Mouse (Mus musculus) hindbrain, embryonic 13.5 days (tissue): ENCODE results near the gene Cd84. TPM values are rescaled to one million over a fixed set of nuclear protein-coding genes. Genes with fewer than 3 reads are reported as not detected.
"Not testable (repeated sequence)": the region's sequence is repeated elsewhere in the genome, so short reads cannot be mapped to it uniquely, and the experiment has no call there.

ENCODE experiments used
- ATAC-seq: fragments of 200-750 bp; cut with Nextera tagmentation; 2 replicates; pipeline ENCODE4 v1.8.0; 2017; ENCODE audit warnings: moderate TSS enrichment; ENCODE audit not compliant: low FRiP score
- H3K27ac ChIP-seq: fragments of 300-500 bp; sonication (generic); 2 replicates; pipeline ENCODE4 v1.5.1; 2015; ENCODE audit warnings: inconsistent platforms, mild to moderate bottlenecking, moderate library complexity
- H3K27me3 ChIP-seq: fragments of 300-500 bp; sonication (generic); 2 replicates; pipeline ENCODE4 v1.6.1; 2015; ENCODE audit warnings: mild to moderate bottlenecking, inconsistent platforms
- H3K36me3 ChIP-seq: fragments of 300-500 bp; sonication (generic); 2 replicates; pipeline ENCODE4 v1.6.1; 2015; ENCODE audit warnings: mild to moderate bottlenecking, inconsistent platforms
- H3K4me1 ChIP-seq: fragments of 300-500 bp; sonication (generic); replicated peaks from 2 replicates; pipeline ENCODE4 v1.6.1; 2015; ENCODE audit warnings: inconsistent platforms
- H3K4me2 ChIP-seq: fragments of 300-500 bp; sonication (generic); 2 replicates; pipeline ENCODE4 v1.6.1; 2015; ENCODE audit warnings: inconsistent platforms, mild to moderate bottlenecking, moderate library complexity
- H3K4me3 ChIP-seq: fragments of 300-500 bp; sonication (generic); 2 replicates; pipeline ENCODE4 v1.5.1; 2015; ENCODE audit warnings: mild to moderate bottlenecking, inconsistent platforms
- H3K9ac ChIP-seq: fragments of 300-500 bp; sonication (generic); 2 replicates; pipeline ENCODE4 v1.6.1; 2015; ENCODE audit warnings: mild to moderate bottlenecking, inconsistent platforms
- H3K9me3 ChIP-seq: fragments of 300-500 bp; sonication (generic); 2 replicates; pipeline ENCODE4 v1.6.1; 2016; ENCODE audit warnings: inconsistent platforms
- WGBS: fragments of 180-500 bp; shearing (Covaris S2); methylation state at CpG from one replicate; pipeline ENCODE4 v1.1.7; 2015; 5-methylcytosine and 5-hydroxymethylcytosine counted together
- polyA plus RNA-seq: library from polyadenylated mRNA; unstranded; fragments of >200 nt; fragmentation: Nextera tagmentation; extraction: Ambion mirVana; gene quantifications from 2 replicates; pipeline ENCODE4 v1.2.1, GENCODE M21; 2015

Gene Cd84
- polyA plus RNA-seq, 1 experiment from 2014 or later, result 1.1 TPM

- no peaks in the 10 kb centered on the region for H3K9me3 ChIP-seq
- no peaks in the 10 kb centered on the region for H3K4me1 ChIP-seq
- H3K9ac ChIP-seq, result no peak overlapping the region
- H3K27me3 ChIP-seq, result no peaks in the 10 kb centered on the region
- H3K4me2 ChIP-seq, result no peak overlapping the region
- no peaks in the 10 kb centered on the region for H3K36me3 ChIP-seq
- no peak overlapping the region for H3K27ac ChIP-seq
- H3K4me3 ChIP-seq, result no peak overlapping the region
- no peak for ATAC-seq
- 78% methylated on average over 5 of the region's 5 CpGs for WGBS
Measured at GRCm38 (mm10) chr1:171845035-171845754, 5.7 kb downstream of the Cd84 start.

- H3K27ac ChIP-seq, result no peak overlapping the region
- H3K9me3 ChIP-seq, result no peaks in the 10 kb centered on the region
- H3K27me3 ChIP-seq, result no peaks in the 10 kb centered on the region
- no peak overlapping the region for H3K9ac ChIP-seq
- H3K4me3 ChIP-seq, result no peak overlapping the region
- no peak for ATAC-seq
- no peak overlapping the region for H3K4me2 ChIP-seq
- no peaks in the 10 kb centered on the region for H3K36me3 ChIP-seq
- H3K4me1 ChIP-seq, result no peaks in the 10 kb centered on the region
Measured at GRCm38 (mm10) chr1:171848201-171848600, 8.7 kb downstream of the Cd84 start.

- H3K9me3 ChIP-seq, result no peaks in the 10 kb centered on the region
- no peak overlapping the region for H3K4me3 ChIP-seq
- H3K9ac ChIP-seq, result no peak overlapping the region
- no peaks in the 10 kb centered on the region for H3K27me3 ChIP-seq
- H3K4me1 ChIP-seq, result no peaks in the 10 kb centered on the region
- no peak overlapping the region for H3K27ac ChIP-seq
- no peak for ATAC-seq
- no peak overlapping the region for H3K4me2 ChIP-seq
- no peaks in the 10 kb centered on the region for H3K36me3 ChIP-seq
- WGBS, result 88% methylated on average over 4 of the region's 4 CpGs
Measured at GRCm38 (mm10) chr1:171848757-171849156, 9.3 kb downstream of the Cd84 start.

GRCm38 (mm10) chr1:171849454-171849853, 10.0 kb downstream of the Cd84 start:
- H3K4me1 ChIP-seq, result no peaks in the 10 kb centered on the region
- H3K4me3 ChIP-seq, result no peak overlapping the region
- 91% methylated on average over 5 of the region's 5 CpGs for WGBS
- H3K9me3 ChIP-seq, result no peaks in the 10 kb centered on the region
- H3K27ac ChIP-seq, result no peak overlapping the region
- no peak overlapping the region for H3K9ac ChIP-seq
- ATAC-seq, result no peak
- no peaks in the 10 kb centered on the region for H3K27me3 ChIP-seq
- H3K36me3 ChIP-seq, result no peaks in the 10 kb centered on the region
- H3K4me2 ChIP-seq, result no peak overlapping the region

- no peaks in the 10 kb centered on the region for H3K27me3 ChIP-seq
- no peak overlapping the region for H3K9ac ChIP-seq
- no peak overlapping the region for H3K27ac ChIP-seq
- no peak overlapping the region for H3K4me3 ChIP-seq
- H3K9me3 ChIP-seq, result no peaks in the 10 kb centered on the region
- no peak for ATAC-seq
- H3K4me2 ChIP-seq, result no peak overlapping the region
- 94% methylated on average over 4 of the region's 4 CpGs for WGBS
- H3K36me3 ChIP-seq, result no peaks in the 10 kb centered on the region
- no peaks in the 10 kb centered on the region for H3K4me1 ChIP-seq
Measured at GRCm38 (mm10) chr1:171865467-171865866, 26.0 kb downstream of the Cd84 start.

GRCm38 (mm10) chr1:171886989-171887388, 47.5 kb downstream of the Cd84 start:
- Histone ChIP-seq H3K4me2 (no peak overlapping the region), H3K9ac (no peak overlapping the region), H3K4me1 (no peaks in the 10 kb centered on the region), H3K4me3 (no peak overlapping the region), H3K27me3 (no peaks in the 10 kb centered on the region), H3K27ac (no peak overlapping the region), H3K36me3 (no peaks in the 10 kb centered on the region), H3K9me3 (no peaks in the 10 kb centered on the region)
- WGBS, result 85% methylated on average over 1 of the region's 1 CpGs
- ATAC-seq, result no peak

- not testable (repeated sequence) for ATAC-seq, H3K4me1 ChIP-seq, H3K27ac ChIP-seq, H3K27me3 ChIP-seq, H3K36me3 ChIP-seq, H3K4me3 ChIP-seq, H3K4me2 ChIP-seq, H3K9me3 ChIP-seq, H3K9ac ChIP-seq
- 72% methylated on average over 5 of the region's 5 CpGs for WGBS
Measured at GRCm38 (mm10) chr1:171895364-171895763, 55.9 kb downstream of the Cd84 start, which contains the start of gene Gm10521. TSS of gene Gm10521 (plus strand) at chr1:171895664.

GRCm38 (mm10) chr1:171904011-171904410, 64.5 kb downstream of the Cd84 start:
- no peak for ATAC-seq
- WGBS, result 71% methylated on average over 1 of the region's 1 CpGs
- H3K4me1 ChIP-seq, result no peaks in the 10 kb centered on the region
- H3K4me2 ChIP-seq, result no peak overlapping the region
- H3K9ac ChIP-seq, result no peak overlapping the region
- peaks cover 4% of the 10 kb centered on the region; the same call in 1 of the 2 replicates for H3K9me3 ChIP-seq
- H3K4me3 ChIP-seq, result no peak overlapping the region
- no peaks in the 10 kb centered on the region for H3K36me3 ChIP-seq
- H3K27me3 ChIP-seq, result no peaks in the 10 kb centered on the region
- no peak overlapping the region for H3K27ac ChIP-seq

GRCm38 (mm10) chr1:171915638-171916458, 76.4 kb downstream of the Cd84 start:
- Histone ChIP-seq H3K9ac (no peak overlapping the region), H3K4me2 (no peak overlapping the region), H3K9me3 (peaks cover 9% of the 10 kb centered on the region; the same call in 1 of the 2 replicates), H3K36me3 (no peaks in the 10 kb centered on the region), H3K4me1 (no peaks in the 10 kb centered on the region), H3K27ac (no peak overlapping the region), H3K4me3 (no peak overlapping the region), H3K27me3 (no peaks in the 10 kb centered on the region)
- no peak for ATAC-seq
- 84% methylated on average over 13 of the region's 13 CpGs for WGBS

- Histone ChIP-seq H3K4me1 (no peaks in the 10 kb centered on the region), H3K4me2 (no peak within 1 kb of the TSS), H3K27ac (no peak within 1 kb of the TSS), H3K4me3 (no peak within 1 kb of the TSS), H3K27me3 (no peaks in the 10 kb centered on the region), H3K9me3 (peaks cover under 1% of the 10 kb centered on the region; the same call in 1 of the 2 replicates), H3K36me3 (no peaks in the 10 kb centered on the region), H3K9ac (no peak within 1 kb of the TSS)
- no peak for ATAC-seq
- WGBS, result 88% methylated on average over 14 of the region's 14 CpGs
Measured at GRCm38 (mm10) chr1:171917305-171918039, 78.0 kb downstream of the Cd84 start, which contains the start of gene Slamf6. TSS of gene Slamf6 (plus strand) at chr1:171917515.

- Histone ChIP-seq H3K36me3 (no peaks in the 10 kb centered on the region), H3K4me2 (no peak overlapping the region), H3K27ac (no peak overlapping the region), H3K4me1 (no peaks in the 10 kb centered on the region), H3K9me3 (no peaks in the 10 kb centered on the region), H3K9ac (no peak overlapping the region), H3K27me3 (no peaks in the 10 kb centered on the region), H3K4me3 (no peak overlapping the region)
- ATAC-seq, result no peak
- WGBS, result 88% methylated on average over 12 of the region's 12 CpGs
Measured at GRCm38 (mm10) chr1:171918136-171918920, 78.8 kb downstream of the Cd84 start.

GRCm38 (mm10) chr1:171919193-171919592, 79.7 kb downstream of the Cd84 start:
- no peaks in the 10 kb centered on the region for H3K36me3 ChIP-seq
- no peaks in the 10 kb centered on the region for H3K4me1 ChIP-seq
- WGBS, result 89% methylated on average over 5 of the region's 5 CpGs
- H3K4me3 ChIP-seq, result no peak overlapping the region
- no peaks in the 10 kb centered on the region for H3K9me3 ChIP-seq
- H3K27me3 ChIP-seq, result no peaks in the 10 kb centered on the region
- no peak overlapping the region for H3K9ac ChIP-seq
- no peak overlapping the region for H3K27ac ChIP-seq
- no peak overlapping the region for H3K4me2 ChIP-seq
- ATAC-seq, result no peak
